Mouse (Mus musculus) intestine, postnatal 0 days (tissue): ENCODE measurements around the gene Cldnd2. TPM values are rescaled to one million over a fixed set of nuclear protein-coding genes. Genes with fewer than 3 reads are reported as not detected.

Source experiments
- ATAC-seq: fragments of 200-750 bp; cut with Nextera tagmentation; 2 replicates; pipeline ENCODE4 v1.8.0; 2017; ENCODE audit warnings: mild to moderate bottlenecking, moderate TSS enrichment, moderate library complexity
- H3K27ac ChIP-seq: fragments of 300-500 bp; sonication (generic); 2 replicates; pipeline ENCODE4 v1.5.1; 2014; ENCODE audit warnings: mild to moderate bottlenecking, low read depth, low read length, moderate library complexity
- H3K27me3 ChIP-seq: fragments of 300-500 bp; sonication (generic); replicated peaks from 2 replicates; pipeline ENCODE4 v1.6.1; 2014; ENCODE audit warnings: low read length, mixed read lengths; ENCODE audit not compliant: control insufficient read depth, insufficient read depth
- H3K36me3 ChIP-seq: fragments of 300-500 bp; sonication (generic); 2 replicates; pipeline ENCODE4 v1.6.1; 2014; ENCODE audit warnings: mild to moderate bottlenecking, moderate library complexity; ENCODE audit not compliant: control insufficient read depth, insufficient read depth
- H3K4me1 ChIP-seq: fragments of 300-500 bp; sonication (generic); replicated peaks from 2 replicates; pipeline ENCODE4 v1.6.1; 2014; ENCODE audit warnings: antibody characterized with exemption, low read length, mixed read lengths; ENCODE audit not compliant: control insufficient read depth, insufficient read depth
- H3K4me2 ChIP-seq: fragments of 300-500 bp; sonication (generic); replicated peaks from 2 replicates; pipeline ENCODE4 v1.6.1; 2014; ENCODE audit warnings: low read depth, mild to moderate bottlenecking, moderate library complexity
- H3K4me3 ChIP-seq: fragments of 300-500 bp; sonication (generic); 2 replicates; pipeline ENCODE4 v1.5.1; 2014; ENCODE audit warnings: low read depth, low read length
- H3K9ac ChIP-seq: fragments of 300-500 bp; sonication (generic); 2 replicates; pipeline ENCODE4 v1.6.1; 2014; ENCODE audit warnings: mild to moderate bottlenecking, low read depth, low read length
- H3K9me3 ChIP-seq: fragments of 300-500 bp; sonication (generic); 2 replicates; pipeline ENCODE4 v1.6.1; 2016; ENCODE audit warnings: mixed run types; ENCODE audit not compliant: control insufficient read depth
- CTCF ChIP-seq: sonication (generic); IDR thresholded peaks from 2 replicates; pipeline ENCODE4 v1.5.1; 2016; ENCODE audit warnings: low read depth, mild to moderate bottlenecking, control low read depth, antibody characterized with exemption, moderate library complexity
- WGBS: fragments of 180-500 bp; shearing (Covaris S2); extraction: QIAGEN DNeasy Blood & Tissue Kit; methylation state at CpG from one replicate; pipeline ENCODE4 v1.1.7; 2014; 5-methylcytosine and 5-hydroxymethylcytosine counted together
- microRNA-seq: library from miRNA; unstranded; fragments of <30 nt; microRNA quantifications from one replicate; pipeline ENCODE4, GENCODE M21; 2016
- polyA plus RNA-seq: library from polyadenylated mRNA; unstranded; fragments of >200 nt; fragmentation: Nextera tagmentation; extraction: Ambion mirVana; gene quantifications from 2 replicates; pipeline ENCODE4 v1.2.1, GENCODE M21; 2015

Gene Cldnd2
- polyA plus RNA-seq, 1 experiment from 2014 or later: not detected

GRCm38 (mm10) chr7:43490861-43491260 lies 50.3 kb downstream of the Cldnd2 start:
- H3K4me3 ChIP-seq: no peak overlapping the region
- 66% methylated on average over 9 of the region's 9 CpGs for WGBS

More at GRCm38 (mm10) chr7:43490861-43491260, 50.3 kb downstream of the Cldnd2 start:
- no peak for TF ChIP-seq CTCF
- Histone ChIP-seq H3K9me3 (no peaks in the 10 kb centered on the region), H3K4me2 (no peak overlapping the region), H3K36me3 (no peaks in the 10 kb centered on the region), H3K4me1 (no peaks in the 10 kb centered on the region), H3K27me3 (0 out of 2 replicates have a peak, but pooled peaks cover 12% of the 10 kb centered on the region), H3K9ac (no peak overlapping the region), H3K27ac (no peak overlapping the region)
- ATAC-seq: no peak

Small RNAs within 50 kb of the gene (microRNA-seq; reads per million reads assigned to microRNA genes)
- 1.6 reads per million for gene Mir7051

Other genes starting within 250 kb of the Cldnd2 start
- 5.3 and 5.5 TPM in 2 replicates for gene Zfp715, start 127.5 kb upstream of the Cldnd2 start, polyA plus RNA-seq
- gene Siglecf, start 89.4 kb upstream of the Cldnd2 start, polyA plus RNA-seq: 0.25 and 0.33 TPM in 2 replicates
- 0.07 and 0.08 TPM in 2 replicates for gene Siglecg, start 32.6 kb upstream of the Cldnd2 start, polyA plus RNA-seq
- gene Lim2, start 13.1 kb upstream of the Cldnd2 start, polyA plus RNA-seq: 0.52 and 0.92 TPM in 2 replicates
- gene Nkg7, start 3.7 kb upstream of the Cldnd2 start, polyA plus RNA-seq: 1.6 and 2.7 TPM in 2 replicates
- 813 and 825 TPM in 2 replicates for gene Etfb, start 3.3 kb downstream of the Cldnd2 start, polyA plus RNA-seq
- gene Gm45233, start 3.3 kb downstream of the Cldnd2 start, polyA plus RNA-seq: 0.23 and 0.24 TPM in 2 replicates
- 4.5 and 5.3 TPM in 2 replicates for gene Vsig10l, start 22.4 kb downstream of the Cldnd2 start, polyA plus RNA-seq
- gene Iglon5, start 49.3 kb downstream of the Cldnd2 start, polyA plus RNA-seq: 0.20 TPM in 2 replicates
- not detected in 2 replicates for gene 4931406B18Rik, start 65.2 kb downstream of the Cldnd2 start, polyA plus RNA-seq
- gene Cd33, start 103.6 kb downstream of the Cldnd2 start, polyA plus RNA-seq: 1.5 and 2.7 TPM in 2 replicates
- 0.68 and 0.75 TPM in 2 replicates for gene Zfp658, start 121.5 kb downstream of the Cldnd2 start, polyA plus RNA-seq
- 3.5 and 3.6 TPM in 2 replicates for gene Zfp719, start 138.8 kb downstream of the Cldnd2 start, polyA plus RNA-seq
- gene Zfp819, start 166.4 kb downstream of the Cldnd2 start, polyA plus RNA-seq: not detected in 2 replicates
- 59.7 and 68.3 TPM in 2 replicates for gene Ceacam18, start 193.9 kb downstream of the Cldnd2 start, polyA plus RNA-seq
- gene Siglece, start 219.4 kb downstream of the Cldnd2 start, polyA plus RNA-seq: 0.50 and 0.64 TPM in 2 replicates
- 5.2 and 5.8 TPM in 2 replicates for gene Ctu1, start 231.2 kb downstream of the Cldnd2 start, polyA plus RNA-seq
- 0.09 and 0.12 TPM in 2 replicates for gene Klk14, start 249.6 kb downstream of the Cldnd2 start, polyA plus RNA-seq